Mouse (Mus musculus): Measurements from ENCODE around the gene Tnni1. TPM values are rescaled to one million over a fixed set of nuclear protein-coding genes. Genes with fewer than 3 reads are reported as not detected.

The Tnni1 gene
- polyA plus RNA-seq, 1 experiment: 2.6 TPM

DNA sequence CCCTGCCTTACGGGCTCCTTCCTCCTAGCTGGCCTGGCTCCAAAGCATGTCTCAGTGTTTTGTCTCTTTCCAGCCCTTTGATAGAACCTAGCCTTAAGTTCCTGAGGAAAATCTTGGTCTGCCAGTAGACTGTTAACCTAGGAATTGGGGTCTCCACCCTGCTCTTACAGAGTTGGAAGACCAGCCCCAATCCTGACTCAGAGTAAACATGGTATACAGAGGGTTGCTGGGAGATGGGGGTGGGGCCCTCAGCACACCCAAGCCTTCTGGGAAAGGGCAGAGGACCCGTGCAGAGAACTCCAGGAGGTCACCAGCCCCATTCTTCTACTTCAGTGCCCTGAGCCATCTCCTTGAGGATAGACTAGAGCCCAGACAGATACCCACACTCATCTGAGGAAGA is 33.4 kb downstream of the Tnni1 start:
- no peak for TF ChIP-seq CTCF (IDR thresholded peaks at IDR 0.05; ENCODE audit: borderline replicate concordance, extremely low read depth, insufficient read depth, insufficient read length)
- no peak for TF ChIP-seq POLR2A (IDR thresholded peaks at IDR 0.05; ENCODE audit: borderline replicate concordance, extremely low read depth, insufficient read depth, insufficient read length, poor library complexity, severe bottlenecking)

DNA sequence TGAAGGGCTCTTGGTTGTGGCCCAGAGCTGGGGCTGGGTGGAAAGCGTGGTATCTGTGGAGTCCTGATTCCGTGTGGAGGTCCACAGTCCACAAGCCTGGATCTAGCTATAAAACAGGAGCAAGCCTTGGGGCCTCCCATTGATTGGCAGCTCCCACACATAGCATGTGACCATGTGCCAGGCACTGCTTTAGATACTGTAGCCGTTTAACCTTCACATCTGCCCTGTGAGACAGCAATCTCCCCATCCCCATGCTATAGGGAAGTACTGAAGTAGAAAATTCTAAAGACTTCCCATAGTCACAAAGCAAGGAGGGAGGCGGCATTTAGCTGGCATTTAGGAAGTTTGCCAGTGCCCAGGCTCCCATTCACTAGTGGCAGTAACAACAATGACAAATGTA is 33.8 kb downstream of the Tnni1 start:
- TF ChIP-seq CTCF (IDR thresholded peaks at IDR 0.05; ENCODE audit: borderline replicate concordance, extremely low read depth, insufficient read depth, insufficient read length) (no peak), POLR2A (IDR thresholded peaks at IDR 0.05; ENCODE audit: borderline replicate concordance, extremely low read depth, insufficient read depth, insufficient read length, poor library complexity, severe bottlenecking) (no peak)
- peak; percentile 55 for DNase-seq (ENCODE audit: low read depth)

More for the DNA sequence above, 33.4 kb downstream of the Tnni1 start:
- no peak for DNase-seq (ENCODE audit: low read depth)

DNA sequence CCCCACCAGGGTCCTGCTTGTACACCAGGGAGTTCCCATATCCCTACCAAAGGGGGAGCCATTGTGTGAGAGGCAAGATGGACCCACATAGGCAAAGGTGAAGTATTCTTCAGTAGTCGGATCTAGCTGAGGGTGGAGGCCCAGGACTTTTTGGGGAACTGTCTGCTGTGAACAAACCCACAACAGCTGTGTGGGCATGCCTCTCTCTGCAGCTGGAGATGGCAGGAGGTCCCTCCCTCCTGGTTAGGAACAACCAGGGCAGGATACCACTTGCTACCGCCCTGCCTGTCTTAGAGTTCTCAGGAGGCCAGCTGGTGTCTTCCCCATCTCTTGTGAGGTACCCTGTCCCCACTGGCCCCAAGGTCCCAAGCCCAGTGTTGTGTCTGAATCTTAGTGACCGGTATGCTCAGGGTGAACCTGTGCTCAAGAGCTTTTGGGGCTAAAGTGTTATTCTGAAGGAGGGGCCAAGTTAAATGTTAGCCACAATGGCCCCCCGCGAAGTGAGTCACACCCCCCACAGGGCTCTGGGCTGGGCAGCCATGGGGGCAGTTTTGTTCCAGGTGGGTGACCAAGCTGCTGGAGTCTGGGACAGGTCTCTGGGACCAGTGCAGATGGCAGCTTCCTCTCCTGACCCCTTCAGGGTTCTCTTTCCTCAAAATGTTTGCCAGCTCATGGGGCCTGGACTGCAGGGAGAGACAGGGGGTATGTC is 34.6 kb downstream of the Tnni1 start:
- no peak for TF ChIP-seq POLR2A (IDR thresholded peaks at IDR 0.05; ENCODE audit: borderline replicate concordance, extremely low read depth, insufficient read depth, insufficient read length, poor library complexity, severe bottlenecking)
- TF ChIP-seq CTCF (IDR thresholded peaks at IDR 0.05; ENCODE audit: borderline replicate concordance, extremely low read depth, insufficient read depth, insufficient read length): no peak
- no peak for DNase-seq (ENCODE audit: low read depth)

DNA sequence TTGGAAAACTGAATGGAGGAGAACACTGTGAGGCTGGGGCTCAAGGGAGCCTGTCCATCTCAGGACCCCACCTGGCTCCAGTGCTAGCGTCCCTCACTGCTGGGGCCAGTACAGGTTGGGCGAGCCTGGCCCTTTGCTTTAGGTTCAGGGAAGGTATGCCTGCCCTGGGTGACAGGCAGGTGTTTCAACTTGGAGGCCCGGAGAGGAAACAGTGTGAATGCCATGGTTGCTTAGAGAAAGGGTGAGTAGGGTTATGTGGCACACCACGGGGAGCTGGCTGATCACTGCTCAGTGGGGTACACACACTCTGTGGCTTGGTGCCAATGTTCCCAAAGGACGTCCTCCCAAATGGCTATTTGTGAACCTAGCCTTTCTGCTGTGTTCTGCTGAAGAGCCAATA is 35.3 kb downstream of the Tnni1 start:
- TF ChIP-seq POLR2A (IDR thresholded peaks at IDR 0.05; ENCODE audit: borderline replicate concordance, extremely low read depth, insufficient read depth, insufficient read length, poor library complexity, severe bottlenecking) (no peak), CTCF (IDR thresholded peaks at IDR 0.05; ENCODE audit: borderline replicate concordance, extremely low read depth, insufficient read depth, insufficient read length) (no peak)
- DNase-seq (ENCODE audit: low read depth): no peak

DNA sequence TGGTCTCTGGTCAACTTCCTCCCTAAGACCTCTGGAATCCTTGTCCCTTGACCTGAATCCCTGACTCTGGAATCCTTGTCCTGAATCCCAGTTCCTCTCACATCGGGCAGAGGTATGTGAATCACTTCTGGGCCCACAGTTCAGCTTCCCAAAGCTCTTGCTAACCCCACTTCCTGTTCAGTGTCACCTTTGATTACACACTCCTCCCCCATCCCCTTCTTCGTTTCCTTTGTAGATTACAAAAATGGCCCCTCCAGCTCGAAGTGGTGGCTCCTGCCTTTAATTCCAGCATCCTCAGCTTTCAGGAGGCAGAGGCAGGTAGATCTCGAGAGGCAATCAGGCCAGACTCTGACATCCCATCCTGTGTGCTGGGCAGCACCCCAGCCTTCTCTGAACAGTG is 38.4 kb downstream of the Tnni1 start:
- no peak for DNase-seq (ENCODE audit: low read depth)
- TF ChIP-seq POLR2A (IDR thresholded peaks at IDR 0.05; ENCODE audit: borderline replicate concordance, extremely low read depth, insufficient read depth, insufficient read length, poor library complexity, severe bottlenecking) (no peak), CTCF (IDR thresholded peaks at IDR 0.05; ENCODE audit: borderline replicate concordance, extremely low read depth, insufficient read depth, insufficient read length) (no peak)

DNA sequence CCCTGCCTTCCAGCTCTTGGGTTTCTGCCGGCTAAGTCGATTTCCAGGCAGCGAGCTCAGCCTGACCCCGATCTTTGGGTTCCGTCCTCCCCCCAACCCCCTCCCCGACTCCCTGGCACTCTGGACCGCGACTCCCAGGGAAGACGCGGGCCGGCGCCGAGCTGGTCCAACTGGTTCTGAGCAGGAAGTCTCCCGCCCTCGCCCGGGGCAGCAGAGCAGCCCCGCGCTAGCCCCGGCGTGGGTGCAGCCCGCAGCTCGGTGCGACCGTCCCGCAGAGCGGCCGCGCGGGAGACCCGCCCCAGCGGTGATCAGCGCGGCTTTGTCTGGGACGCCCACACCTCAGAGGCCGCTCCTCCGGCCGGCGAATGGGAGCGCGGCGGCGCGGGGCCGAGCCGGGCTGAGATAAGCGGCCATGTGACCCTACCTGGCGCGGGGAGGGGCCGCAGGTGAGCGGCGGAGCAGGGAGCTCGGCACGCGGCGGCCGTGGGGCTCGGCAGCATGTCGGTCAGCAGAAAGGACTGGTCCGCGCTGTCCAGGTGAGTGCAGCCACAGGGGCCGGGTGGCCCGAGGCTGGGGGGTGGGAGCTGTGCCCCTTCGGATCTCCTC is 39.4 kb downstream of the Tnni1 start, which contains the start of gene Lad1:
TSS of gene Lad1 (plus strand) at position 118 of the 606 bp plus-strand sequence.
- TF ChIP-seq CTCF (IDR thresholded peaks at IDR 0.05; ENCODE audit: borderline replicate concordance, extremely low read depth, insufficient read depth, insufficient read length) (no peak), POLR2A (IDR thresholded peaks at IDR 0.05; ENCODE audit: borderline replicate concordance, extremely low read depth, insufficient read depth, insufficient read length, poor library complexity, severe bottlenecking) (no peak)

DNA sequence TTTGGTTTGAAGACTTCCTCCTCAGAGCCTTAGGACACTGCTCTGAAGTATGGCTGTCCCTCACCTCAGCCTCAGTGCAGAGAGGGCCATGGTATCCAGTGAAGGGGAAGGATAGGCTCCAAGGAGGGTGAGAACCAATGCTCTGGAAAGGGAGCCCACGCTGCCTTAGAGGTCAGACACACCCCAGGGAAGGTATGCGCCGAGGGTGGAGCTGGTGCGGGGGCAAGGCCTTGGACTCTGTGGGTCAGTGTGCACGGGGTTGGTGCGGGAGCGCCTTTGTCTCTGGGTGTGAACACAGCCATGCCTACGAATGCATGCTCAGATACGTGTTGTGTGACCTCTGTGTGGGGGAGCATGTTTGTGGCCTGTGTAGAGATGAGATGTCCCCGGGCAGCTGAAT is 40.8 kb downstream of the Tnni1 start:
- no peak for DNase-seq (ENCODE audit: low read depth)
- TF ChIP-seq POLR2A (IDR thresholded peaks at IDR 0.05; ENCODE audit: borderline replicate concordance, extremely low read depth, insufficient read depth, insufficient read length, poor library complexity, severe bottlenecking): no peak

More for the DNA sequence above, 39.4 kb downstream of the Tnni1 start, which contains the start of gene Lad1:
- peak; percentile 37 for DNase-seq (ENCODE audit: low read depth)

DNA sequence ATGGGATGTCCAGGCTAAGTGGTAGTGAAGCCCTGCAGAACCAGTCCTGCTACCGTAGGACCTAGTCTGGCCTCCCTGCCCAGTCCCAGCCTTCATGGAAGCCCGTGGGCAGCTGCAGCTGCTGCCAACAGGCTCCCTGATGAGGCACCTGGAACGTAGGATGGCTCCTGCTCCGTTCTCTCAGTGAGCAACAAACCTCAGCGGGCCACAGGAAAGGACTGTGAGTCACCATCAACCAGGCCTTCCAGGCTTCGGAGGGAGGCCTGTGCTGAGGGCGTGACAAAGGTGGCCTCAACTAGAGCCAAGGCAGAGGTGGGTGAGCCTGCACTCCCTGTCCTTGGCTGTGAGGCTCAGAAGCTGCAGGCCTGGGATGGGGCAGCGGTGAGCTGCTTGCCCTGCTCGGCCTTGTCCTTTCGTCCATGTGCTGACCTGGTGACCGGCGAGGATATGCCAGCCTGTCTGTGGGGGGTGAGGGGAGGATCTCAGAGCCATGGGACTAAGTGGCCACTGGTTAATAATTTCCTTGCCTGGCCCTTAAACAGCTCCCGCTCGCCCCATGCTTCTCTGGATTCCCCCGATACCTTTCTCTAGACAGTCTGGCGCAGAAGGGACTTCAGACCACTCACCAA is 41.6 kb downstream of the Tnni1 start:
- TF ChIP-seq CTCF (IDR thresholded peaks at IDR 0.05; ENCODE audit: borderline replicate concordance, extremely low read depth, insufficient read depth, insufficient read length) (no peak), POLR2A (IDR thresholded peaks at IDR 0.05; ENCODE audit: borderline replicate concordance, extremely low read depth, insufficient read depth, insufficient read length, poor library complexity, severe bottlenecking) (no peak)

DNA sequence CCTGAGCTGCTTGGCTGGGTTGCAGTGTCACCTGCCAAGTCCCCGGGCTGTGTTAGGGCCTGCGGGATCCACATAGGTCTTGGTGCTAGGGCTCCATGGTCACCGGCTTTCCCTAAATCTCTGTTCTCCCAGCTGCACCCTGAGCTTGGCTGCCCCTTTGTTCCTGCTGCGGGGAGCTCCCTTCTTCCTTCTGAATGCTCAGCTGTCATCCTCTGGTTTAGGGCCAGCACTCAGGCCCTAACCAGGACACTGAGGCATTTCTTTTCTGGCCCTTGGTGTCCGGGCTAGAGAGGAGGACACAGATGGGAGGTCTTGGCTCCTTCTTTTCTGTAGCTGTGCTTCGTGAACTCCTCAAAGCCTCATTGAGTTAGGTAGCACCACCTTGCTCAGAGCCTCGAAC is 42.5 kb downstream of the Tnni1 start:
- no peak for TF ChIP-seq POLR2A (IDR thresholded peaks at IDR 0.05; ENCODE audit: borderline replicate concordance, extremely low read depth, insufficient read depth, insufficient read length, poor library complexity, severe bottlenecking)
- TF ChIP-seq CTCF (IDR thresholded peaks at IDR 0.05; ENCODE audit: borderline replicate concordance, extremely low read depth, insufficient read depth, insufficient read length): no peak
- DNase-seq (ENCODE audit: low read depth): no peak

More for the DNA sequence above, 41.6 kb downstream of the Tnni1 start:
- DNase-seq (ENCODE audit: low read depth): no peak

DNA sequence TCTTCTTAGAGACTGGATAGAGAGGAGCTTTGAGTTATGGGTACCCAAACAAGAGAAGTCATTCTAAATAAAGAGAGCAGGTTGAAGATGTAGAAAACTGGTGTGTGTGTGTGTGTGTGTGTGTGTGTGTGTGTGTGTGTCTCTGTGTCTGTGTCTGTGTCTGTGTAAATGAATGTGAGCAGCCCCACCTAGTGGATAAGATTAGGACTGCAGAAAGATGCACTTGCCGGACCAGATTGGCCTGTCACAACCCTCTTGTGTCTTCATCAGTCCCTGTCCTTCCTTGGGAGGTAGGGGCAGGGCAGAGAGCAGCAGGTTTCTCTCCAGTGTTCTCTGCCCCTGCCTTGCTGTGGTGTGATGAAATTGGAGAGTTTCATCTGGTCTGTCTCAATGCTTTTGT is 49.7 kb downstream of the Tnni1 start:
- peak; percentile 56 for DNase-seq (ENCODE audit: low read depth)
- TF ChIP-seq CTCF (IDR thresholded peaks at IDR 0.05; ENCODE audit: borderline replicate concordance, extremely low read depth, insufficient read depth, insufficient read length) (peak; percentile 55; the same call in 1 of the 2 replicates), POLR2A (IDR thresholded peaks at IDR 0.05; ENCODE audit: borderline replicate concordance, extremely low read depth, insufficient read depth, insufficient read length, poor library complexity, severe bottlenecking) (no peak)

DNA sequence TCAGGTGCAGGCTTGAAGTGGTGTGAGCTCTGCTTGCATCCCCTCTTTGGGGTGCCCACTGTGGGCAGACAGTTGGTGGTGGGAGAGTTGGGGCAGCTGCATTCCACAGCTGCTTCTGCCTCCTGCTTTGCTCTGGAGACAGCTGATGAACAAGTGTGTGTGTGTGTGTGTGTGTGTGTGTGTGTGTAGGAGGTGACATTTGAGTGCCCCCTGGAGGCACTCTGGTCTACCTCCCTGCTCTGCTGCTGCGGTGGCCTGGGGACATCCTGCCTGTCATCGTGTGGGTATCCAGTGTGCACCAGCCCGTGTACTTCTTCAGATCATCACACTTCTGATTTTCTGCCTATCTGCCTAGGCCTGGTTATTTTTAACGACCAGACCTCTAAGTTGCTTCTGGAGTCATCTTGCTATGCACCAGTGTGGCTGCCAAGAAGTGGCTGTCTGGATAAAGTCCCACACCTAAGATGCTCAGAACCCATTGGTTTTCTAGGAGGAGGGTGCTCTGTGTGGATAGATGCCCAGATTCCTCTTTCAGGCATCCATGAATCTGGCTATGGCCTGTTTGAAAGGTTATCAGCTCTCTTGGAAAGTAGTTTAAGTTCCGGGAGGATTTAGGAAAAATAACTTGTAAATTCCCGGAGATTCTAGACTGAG is 55.1 kb downstream of the Tnni1 start:
- DNase-seq (ENCODE audit: low read depth): no peak
- TF ChIP-seq POLR2A (IDR thresholded peaks at IDR 0.05; ENCODE audit: borderline replicate concordance, extremely low read depth, insufficient read depth, insufficient read length, poor library complexity, severe bottlenecking) (no peak), CTCF (IDR thresholded peaks at IDR 0.05; ENCODE audit: borderline replicate concordance, extremely low read depth, insufficient read depth, insufficient read length) (no peak)

Measured in brain, embryonic 14.5 days (tissue).